Mouse (Mus musculus): ENCODE results near the gene Olfr332. TPM values are rescaled to one million over a fixed set of nuclear protein-coding genes. Genes with fewer than 3 reads are reported as not detected.
A peak's percentile ranks its signal among the peaks of the same experiment; 100 is the strongest.
"Not testable (repeated sequence)": the region's sequence is repeated elsewhere in the genome, so short reads cannot be mapped to it uniquely, and the experiment has no call there.

Olfr332 gene
- polyA plus RNA-seq (2016; fragmentation: Nextera tagmentation; extraction: Ambion mirVana), result not detected in 2 replicates

- WGBS, result 71% methylated on average over 2 of the region's 2 CpGs
- Histone ChIP-seq H3K36me3 (no peaks in the 10 kb centered on the region), H3K27me3 (ENCODE audit: insufficient read depth, poor library complexity, severe bottlenecking) (no peaks in the 10 kb centered on the region), H3K4me1 (replicated peaks) (no peaks in the 10 kb centered on the region), H3K9me3 (no peaks in the 10 kb centered on the region), H3K4me3 (no peak within 1 kb of the TSS), H3K27ac (no peak within 1 kb of the TSS)
- DNase-seq (ENCODE audit: low spot score), result no peak
These were observed at the start of gene Olfr332 for GRCm38 (mm10) chr11:58492455-58492854. Gene Olfr332 (minus strand): TSS chr11:58492555.

GRCm38 (mm10) chr11:58534736-58535135 lies 42.4 kb upstream of the Olfr332 start, which contains the start of gene Olfr330:
Gene Olfr330 (minus strand): TSS chr11:58534836.
- not testable (repeated sequence) for H3K4me1 ChIP-seq (replicated peaks)

DNA sequence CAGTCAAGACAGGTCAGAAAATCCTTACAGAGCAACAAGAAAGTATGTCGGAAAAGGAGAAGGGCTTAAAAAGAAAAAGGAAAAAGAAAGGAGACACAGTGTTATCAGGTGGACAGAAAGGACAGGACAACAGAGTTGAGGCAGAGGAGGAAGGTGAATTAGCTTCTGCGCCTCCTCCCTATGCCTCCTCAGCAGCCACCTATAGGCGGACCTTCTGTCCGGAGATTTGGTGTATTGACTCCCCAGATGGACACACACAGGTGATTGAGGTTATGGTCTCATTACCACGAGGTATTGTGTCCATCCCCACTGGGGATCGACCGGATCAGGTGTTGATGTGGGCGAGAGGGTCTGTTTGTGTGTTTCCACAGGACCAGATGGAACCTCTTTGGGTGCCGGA lies 27.4 kb upstream of the Olfr332 start:
- H3K27me3 ChIP-seq (ENCODE audit: insufficient read depth, poor library complexity, severe bottlenecking); H3K4me1 ChIP-seq (replicated peaks); H3K4me3 ChIP-seq; H3K36me3 ChIP-seq; H3K9me3 ChIP-seq; H3K27ac ChIP-seq; DNase-seq (ENCODE audit: low spot score): not testable (repeated sequence)
- WGBS, result 89% methylated on average over 9 of the region's 9 CpGs

More at GRCm38 (mm10) chr11:58534736-58535135, 42.4 kb upstream of the Olfr332 start, which contains the start of gene Olfr330:
- DNase-seq (ENCODE audit: low spot score); H3K4me3 ChIP-seq; H3K27me3 ChIP-seq (ENCODE audit: insufficient read depth, poor library complexity, severe bottlenecking); H3K27ac ChIP-seq; H3K9me3 ChIP-seq; H3K36me3 ChIP-seq: not testable (repeated sequence)

- not testable (repeated sequence) for H3K27me3 ChIP-seq (ENCODE audit: insufficient read depth, poor library complexity, severe bottlenecking); H3K27ac ChIP-seq; H3K9me3 ChIP-seq; H3K4me3 ChIP-seq; H3K36me3 ChIP-seq; DNase-seq (ENCODE audit: low spot score); H3K4me1 ChIP-seq (replicated peaks)
- WGBS, result 97% methylated on average over 18 of the region's 18 CpGs
These were observed 26.6 kb upstream of the Olfr332 start for GRCm38 (mm10) chr11:58518916-58519315.

DNA sequence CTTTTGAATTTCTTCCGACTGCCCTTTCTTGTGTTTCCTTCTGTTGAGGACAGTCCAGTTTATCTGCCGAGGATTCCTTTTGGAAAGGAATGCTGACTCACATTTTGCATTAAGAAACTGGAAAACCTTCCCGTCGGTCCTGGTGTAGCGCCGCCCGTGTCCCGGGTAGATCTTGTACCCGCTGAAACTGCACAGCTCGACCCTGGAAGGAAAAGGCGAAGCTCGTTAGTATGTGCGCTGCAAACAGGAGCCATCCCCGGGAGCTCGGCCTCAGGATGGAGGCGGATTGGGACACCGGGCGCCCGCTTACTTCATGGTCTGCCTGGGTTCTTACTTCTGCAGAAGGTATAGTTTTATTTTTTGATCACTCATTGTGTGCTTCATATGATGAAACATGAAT lies 16.7 kb upstream of the Olfr332 start:
- not testable (repeated sequence) for H3K4me1 ChIP-seq (replicated peaks); DNase-seq (ENCODE audit: low spot score); H3K27ac ChIP-seq; H3K27me3 ChIP-seq (ENCODE audit: insufficient read depth, poor library complexity, severe bottlenecking); H3K36me3 ChIP-seq; H3K9me3 ChIP-seq; H3K4me3 ChIP-seq
- 86% methylated on average over 19 of the region's 19 CpGs for WGBS

DNA sequence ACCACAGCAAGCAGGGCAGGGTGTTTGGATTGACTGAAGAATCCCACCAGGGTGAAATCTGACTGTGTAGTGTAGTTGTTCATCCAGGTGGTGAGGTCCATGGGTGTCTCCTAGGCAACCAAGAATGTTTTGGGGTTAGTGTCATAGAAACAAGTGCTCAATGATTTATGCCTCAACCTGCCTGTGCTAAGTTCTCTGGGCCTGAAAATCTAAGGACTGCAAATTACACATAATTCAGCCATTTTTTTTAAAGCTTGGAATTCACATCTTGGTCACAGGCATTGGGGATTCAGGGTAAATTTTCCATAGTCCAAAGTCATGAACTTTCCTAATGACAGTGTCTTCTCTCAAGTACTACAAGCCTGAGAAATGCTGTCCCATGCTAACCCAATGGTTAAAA lies 10.1 kb upstream of the Olfr332 start, which contains the start of gene Olfr331:
TSS of gene Olfr331 (minus strand) at position 101 of the 400 bp plus-strand sequence.
- not testable (repeated sequence) for H3K27me3 ChIP-seq (ENCODE audit: insufficient read depth, poor library complexity, severe bottlenecking); DNase-seq (ENCODE audit: low spot score); H3K4me1 ChIP-seq (replicated peaks); H3K9me3 ChIP-seq; H3K27ac ChIP-seq; H3K4me3 ChIP-seq; H3K36me3 ChIP-seq

DNA sequence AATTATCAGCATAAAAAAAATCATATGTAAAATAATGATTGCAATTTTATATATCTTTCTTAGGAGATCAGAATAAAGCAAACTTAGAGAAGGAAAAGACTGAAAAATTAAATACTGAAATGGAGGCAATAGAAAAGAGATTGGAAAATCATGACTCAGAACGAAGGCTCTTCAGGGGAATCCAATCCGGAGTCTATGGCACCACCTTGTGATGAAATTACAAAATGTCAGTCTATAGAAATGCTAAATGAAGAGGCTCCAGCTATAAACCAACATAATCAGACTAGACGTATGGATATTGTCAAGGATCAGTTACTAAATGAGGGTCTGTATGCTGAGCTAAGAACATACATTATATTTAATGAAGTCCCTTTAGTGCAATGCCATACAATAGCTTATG lies 6.9 kb upstream of the Olfr332 start:
- no peaks in the 10 kb centered on the region for H3K4me1 ChIP-seq (replicated peaks)
- H3K4me3 ChIP-seq, result no peak overlapping the region
- 76% methylated on average over 3 of the region's 3 CpGs for WGBS
- H3K9me3 ChIP-seq, result no peaks in the 10 kb centered on the region
- H3K36me3 ChIP-seq, result no peaks in the 10 kb centered on the region
- H3K27me3 ChIP-seq (ENCODE audit: insufficient read depth, poor library complexity, severe bottlenecking), result no peaks in the 10 kb centered on the region
- H3K27ac ChIP-seq, result no peak overlapping the region
- DNase-seq (ENCODE audit: low spot score), result no peak

- no peaks in the 10 kb centered on the region for H3K36me3 ChIP-seq
- no peak for DNase-seq (ENCODE audit: low spot score)
- 85% methylated on average over 9 of the region's 9 CpGs for whole genome bisulfite sequencing
- H3K4me1 ChIP-seq (replicated peaks), result no peaks in the 10 kb centered on the region
- no peaks in the 10 kb centered on the region for H3K27me3 ChIP-seq (ENCODE audit: insufficient read depth, poor library complexity, severe bottlenecking)
- no peaks in the 10 kb centered on the region for H3K9me3 ChIP-seq
- no peak overlapping the region for H3K27ac ChIP-seq
- H3K4me3 ChIP-seq, result no peak overlapping the region
These were observed 6.4 kb upstream of the Olfr332 start for GRCm38 (mm10) chr11:58498761-58499160.

GRCm38 (mm10) chr11:58462170-58462569 lies 30.2 kb downstream of the Olfr332 start, which contains the start of gene Olfr30:
Gene Olfr30 (minus strand): TSS chr11:58462270.
- no peaks in the 10 kb centered on the region for H3K9me3 ChIP-seq
- no peaks in the 10 kb centered on the region for H3K36me3 ChIP-seq

GRCm38 (mm10) chr11:58453592-58453991 lies 38.8 kb downstream of the Olfr332 start:
- Histone ChIP-seq H3K27me3 (ENCODE audit: insufficient read depth, poor library complexity, severe bottlenecking) (no peaks in the 10 kb centered on the region), H3K27ac (no peak overlapping the region), H3K9me3 (0 out of 2 replicates have a peak, but pooled peaks cover 4% of the 10 kb centered on the region), H3K4me3 (no peak overlapping the region), H3K36me3 (no peaks in the 10 kb centered on the region), H3K4me1 (replicated peaks) (no peaks in the 10 kb centered on the region)
- 54% methylated on average over 4 of the region's 4 CpGs for WGBS
- peak; percentile 17 for DNase-seq (ENCODE audit: low spot score)

More at GRCm38 (mm10) chr11:58462170-58462569, 30.2 kb downstream of the Olfr332 start, which contains the start of gene Olfr30:
- Histone ChIP-seq H3K4me3 (no peak within 1 kb of the TSS), H3K27ac (no peak within 1 kb of the TSS), H3K4me1 (replicated peaks) (no peaks in the 10 kb centered on the region), H3K27me3 (ENCODE audit: insufficient read depth, poor library complexity, severe bottlenecking) (no peaks in the 10 kb centered on the region)
- DNase-seq (ENCODE audit: low spot score), result no peak

DNA sequence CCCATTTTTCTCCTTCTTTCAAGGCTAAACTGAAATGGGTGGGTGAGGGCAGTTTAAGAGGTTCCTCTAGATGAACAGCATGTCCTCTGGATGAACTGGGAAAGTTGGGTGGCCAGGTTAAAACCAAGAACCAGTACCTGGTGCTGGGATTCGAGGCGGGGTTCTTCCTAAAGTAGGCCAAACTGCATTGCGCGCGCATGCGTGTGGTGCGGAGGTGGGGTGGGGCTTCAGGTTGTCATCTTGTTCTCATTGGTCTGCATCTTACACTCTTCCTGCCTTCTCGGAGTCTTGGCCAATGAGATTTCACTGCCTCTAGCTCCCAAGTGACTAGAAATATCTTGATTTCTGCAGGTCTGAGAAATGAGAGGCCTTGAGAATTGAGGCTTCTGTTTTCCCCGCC lies 39.6 kb downstream of the Olfr332 start, which contains the start of gene Lypd9:
TSS of gene Lypd9 (minus strand) at position 165 of the 400 bp plus-strand sequence.
- H3K27ac ChIP-seq, result no peak within 1 kb of the TSS
- peaks cover 9% of the 10 kb centered on the region; the same call in 1 of the 2 replicates for H3K9me3 ChIP-seq
- WGBS, result 92% methylated on average over 9 of the region's 9 CpGs
- no peaks in the 10 kb centered on the region for H3K36me3 ChIP-seq
- no peak for DNase-seq (ENCODE audit: low spot score)
- H3K4me3 ChIP-seq, result no peak within 1 kb of the TSS
- H3K27me3 ChIP-seq (ENCODE audit: insufficient read depth, poor library complexity, severe bottlenecking), result no peaks in the 10 kb centered on the region
- H3K4me1 ChIP-seq (replicated peaks), result no peaks in the 10 kb centered on the region

Measured in hindbrain, embryonic 10.5 days (tissue).